Mouse (Mus musculus) hindlimb bud, embryonic 11.5 days (tissue): ENCODE results near the gene Ntrk3.

Experiments
- DNase-seq: peaks from one replicate; pipeline ENCODE4 v3.0.0-alpha.2; 2012; ENCODE audit warnings: low read depth, low spot score; ENCODE audit errors: extremely low spot score

Ntrk3 gene

DNA sequence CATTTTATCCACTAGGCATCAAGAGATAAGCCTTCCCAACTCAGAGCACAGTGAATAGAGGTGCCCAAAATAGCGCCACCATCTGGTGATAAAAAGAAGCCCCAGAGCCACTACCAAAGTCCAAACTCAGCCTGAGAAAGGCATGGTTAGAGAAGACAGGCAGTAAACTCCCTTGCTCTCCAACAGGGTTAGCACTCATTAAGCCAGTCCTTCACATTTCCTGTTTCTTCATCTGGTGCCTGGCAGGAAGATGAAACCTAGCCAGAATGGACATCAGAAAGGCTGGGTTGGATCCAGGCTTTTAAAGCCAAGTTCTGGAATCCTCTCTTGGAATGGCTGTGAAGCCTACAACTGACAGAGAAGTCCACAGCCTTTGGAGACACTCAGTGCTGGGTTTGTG lies 355.7 kb downstream of the Ntrk3 start:
- no peak for DNase-seq

DNA sequence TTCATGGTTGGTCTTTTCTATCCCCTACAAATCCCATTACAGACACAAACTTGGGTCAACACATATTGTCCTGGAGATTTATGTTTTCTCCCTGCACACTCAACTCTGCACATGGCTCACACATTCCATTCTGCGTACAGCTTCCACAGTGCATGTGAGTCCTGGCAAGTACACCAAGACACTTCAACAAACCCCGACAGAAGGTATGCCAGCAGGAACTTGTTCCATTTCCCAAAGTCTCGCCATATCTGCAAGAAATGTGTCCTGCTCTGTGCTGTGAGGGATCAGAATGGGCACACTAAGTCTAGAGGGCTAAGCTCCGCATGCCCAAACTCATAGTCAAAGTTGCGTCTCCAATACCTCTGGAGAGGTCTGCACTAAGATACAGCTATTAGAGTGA lies 358.0 kb downstream of the Ntrk3 start:
- no peak for DNase-seq

DNA sequence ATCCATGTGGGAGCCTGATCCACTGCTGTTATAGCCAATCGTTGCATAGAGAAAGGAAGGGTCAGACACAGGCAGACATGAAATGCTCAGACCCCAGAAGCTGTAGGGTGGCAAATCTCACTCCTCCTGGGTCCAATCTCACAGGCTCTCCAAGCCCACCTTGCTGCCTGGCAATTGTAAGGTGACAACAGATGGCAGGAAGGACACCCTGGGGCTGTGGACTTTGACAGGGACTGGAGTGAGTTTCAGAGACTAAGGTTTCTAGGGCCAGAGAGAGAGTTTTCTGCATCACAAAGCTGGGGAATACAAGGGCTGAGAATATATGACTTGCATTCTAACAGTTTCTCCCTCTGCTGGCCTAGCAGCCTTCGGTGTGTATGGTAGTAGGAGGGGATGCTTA lies 359.5 kb downstream of the Ntrk3 start:
- no peak for DNase-seq

DNA sequence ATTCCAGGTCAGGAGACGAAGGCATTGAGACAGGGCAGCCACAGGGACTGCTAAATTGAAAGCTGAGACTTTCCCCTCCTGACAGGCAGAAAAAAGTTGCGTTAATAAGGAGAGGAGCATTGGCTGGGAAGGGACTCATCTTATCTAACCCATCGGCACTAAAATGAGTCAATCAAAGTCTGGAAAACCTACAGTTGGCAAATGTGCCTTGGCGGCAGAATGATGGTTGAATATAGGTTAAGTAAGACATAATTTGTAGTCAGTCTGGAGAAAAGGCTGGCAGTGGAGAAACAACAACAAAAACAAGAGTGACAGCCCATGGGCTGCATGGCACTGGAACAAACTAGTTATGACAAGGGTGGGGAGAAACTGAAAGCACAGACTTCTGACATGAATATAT lies 360.9 kb downstream of the Ntrk3 start:
- no peak for DNase-seq

DNA sequence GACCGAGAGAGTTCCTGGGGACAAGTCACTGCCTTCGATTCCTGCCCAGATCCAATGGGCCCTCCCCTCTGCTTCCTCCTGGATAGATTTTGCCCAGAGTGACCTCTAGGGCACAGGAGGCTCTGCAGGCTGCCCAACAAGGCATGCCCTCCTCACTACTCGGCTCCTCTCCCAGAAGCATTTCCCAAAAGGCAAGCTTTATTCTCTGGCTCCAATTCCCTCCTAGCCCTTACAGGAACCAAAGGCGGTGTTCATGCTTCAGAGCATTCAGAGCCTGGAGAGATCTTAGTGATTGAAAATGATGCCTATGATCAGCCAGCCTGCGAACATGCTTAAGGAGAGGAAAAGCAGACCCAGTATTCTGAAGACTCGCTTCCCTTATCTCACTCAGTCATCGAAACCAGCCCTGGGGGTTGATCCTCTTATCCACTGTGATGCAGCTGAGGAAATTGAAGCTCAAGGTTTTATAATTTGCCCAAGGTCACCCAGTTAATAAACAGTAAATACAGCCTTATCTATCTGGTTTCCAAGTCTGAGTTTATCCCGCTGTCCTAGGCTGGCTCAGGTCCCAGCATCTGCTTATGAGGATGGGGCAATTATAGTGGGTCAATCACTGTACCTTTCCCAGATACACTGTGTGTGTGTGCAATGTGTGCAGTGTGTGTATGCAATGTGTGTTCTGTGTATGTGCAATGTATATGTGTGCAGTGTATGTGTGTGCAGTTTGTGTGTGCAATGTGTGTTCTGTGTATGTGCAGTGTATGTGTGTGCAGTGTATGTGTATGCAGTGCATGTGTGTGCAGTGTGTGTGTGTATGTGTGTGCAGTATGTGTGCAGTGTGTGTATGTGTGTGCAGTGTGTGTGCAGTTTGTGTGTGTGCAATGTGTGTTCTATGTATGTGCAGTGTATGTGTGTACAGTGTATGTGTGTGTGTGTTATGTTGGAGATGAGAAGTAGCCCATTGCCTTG lies 376.2 kb downstream of the Ntrk3 start:
- no peak for DNase-seq

DNA sequence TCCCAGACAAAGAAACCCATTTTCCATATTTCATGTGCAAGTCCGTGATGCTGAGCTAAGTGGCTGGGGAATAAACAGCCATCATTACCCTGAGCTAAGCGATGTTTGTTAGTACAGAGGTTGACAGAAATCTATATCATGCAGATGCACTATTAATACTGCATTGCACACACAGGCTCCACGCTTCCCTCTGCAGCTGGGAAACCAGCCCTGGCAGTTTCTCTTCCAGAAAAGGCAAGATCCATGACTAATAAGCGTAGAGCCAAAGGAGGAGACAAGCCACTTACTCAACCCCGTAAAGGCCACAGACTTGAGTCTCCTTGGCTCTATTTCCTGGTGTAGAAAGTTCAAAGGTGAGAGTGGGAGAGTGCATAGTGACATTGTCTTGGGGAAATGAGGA lies 390.3 kb downstream of the Ntrk3 start:
- DNase-seq, result no peak

DNA sequence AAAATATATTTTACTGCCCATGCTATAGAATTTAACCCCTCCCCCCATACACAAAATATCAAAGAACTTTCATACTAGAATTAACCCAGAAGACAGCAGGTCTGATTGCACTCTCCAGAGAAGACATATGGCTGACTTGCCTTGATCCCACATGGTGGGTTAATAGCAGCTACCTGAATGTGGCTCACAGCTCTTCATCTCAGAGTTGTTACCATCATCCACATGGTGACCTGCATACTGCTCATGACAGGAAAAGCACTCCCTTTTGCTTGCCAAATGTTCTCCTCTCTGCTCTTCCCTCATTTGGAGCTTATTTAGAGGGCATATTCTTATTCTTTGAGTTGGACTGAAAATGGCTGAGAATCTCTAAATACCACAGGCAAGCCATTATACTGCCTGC lies 404.4 kb downstream of the Ntrk3 start:
- DNase-seq, result no peak

DNA sequence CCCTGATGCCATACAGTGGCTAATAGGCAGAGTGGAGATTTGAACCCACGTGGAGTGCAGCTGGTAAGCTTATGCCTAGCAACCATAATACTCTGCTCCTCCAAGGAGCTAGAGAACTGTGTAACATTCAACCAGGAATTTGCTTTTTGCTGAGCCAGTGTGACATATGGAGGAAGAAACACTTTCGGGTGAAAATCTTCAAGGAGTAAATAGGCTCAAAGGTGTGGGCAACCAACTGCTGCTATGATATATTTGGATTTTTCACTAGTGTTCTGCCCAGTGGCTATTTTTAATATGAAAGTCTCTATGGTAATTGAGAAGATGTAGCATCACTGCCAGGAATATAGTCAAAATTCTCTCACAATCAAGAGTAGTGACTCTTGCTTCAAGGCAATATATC lies 409.5 kb downstream of the Ntrk3 start:
- no peak for DNase-seq

DNA sequence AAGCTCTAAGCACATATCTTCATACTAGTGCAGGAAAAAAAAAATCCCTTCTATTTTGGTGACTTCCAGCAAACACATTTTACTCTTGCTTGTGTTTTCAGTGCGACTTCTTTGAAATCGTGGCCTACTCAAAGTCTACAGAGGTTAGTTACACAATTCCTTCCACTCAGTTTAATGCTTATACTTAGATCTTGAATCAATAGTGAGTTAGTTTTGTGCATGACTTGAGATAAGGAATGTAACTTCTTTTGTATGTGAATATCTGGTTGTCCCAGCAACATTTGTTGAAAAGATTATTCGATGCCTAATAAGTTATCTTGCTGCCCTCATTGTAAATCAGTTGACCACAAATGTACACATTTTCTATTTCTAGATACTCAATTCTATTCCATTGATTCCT lies 411.6 kb downstream of the Ntrk3 start:
- DNase-seq, result no peak

DNA sequence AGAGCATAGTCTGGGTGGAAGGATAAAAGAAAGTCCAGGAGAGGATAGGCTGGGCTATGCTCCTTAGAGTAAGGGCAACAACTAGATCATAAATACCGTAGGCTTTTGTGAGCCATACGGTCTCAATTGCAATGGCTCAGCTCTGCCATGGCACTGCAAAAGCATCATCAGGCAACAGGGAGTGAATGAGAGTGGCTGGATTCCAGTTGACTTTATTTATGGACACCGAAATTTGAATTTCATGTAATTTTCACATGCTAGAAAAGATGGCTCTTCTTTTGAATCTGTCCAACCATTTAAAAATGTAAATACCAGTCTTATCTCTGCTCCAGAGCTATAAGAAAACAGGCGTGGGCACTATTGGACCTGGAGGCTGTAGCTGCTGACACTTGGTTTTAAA lies 419.2 kb downstream of the Ntrk3 start:
- DNase-seq, result no peak

DNA sequence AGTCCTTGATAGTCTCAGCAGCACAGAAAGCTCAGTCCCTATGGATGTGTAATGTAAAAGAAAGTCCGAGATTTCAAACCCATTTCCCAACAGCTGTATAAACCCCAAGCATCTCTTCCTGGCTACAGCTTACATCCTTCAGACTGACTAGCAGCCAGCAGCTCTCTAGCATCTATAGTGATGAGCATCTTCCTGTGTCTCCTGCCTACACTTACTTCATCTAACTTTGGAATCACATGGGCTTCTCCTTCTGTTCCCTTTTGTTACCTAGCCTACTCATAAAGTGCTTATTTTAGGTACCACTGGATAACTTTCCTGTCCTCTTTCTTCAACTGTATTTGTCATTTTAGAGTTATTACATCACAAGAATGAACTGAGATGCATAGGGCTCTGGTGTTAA lies 432.0 kb downstream of the Ntrk3 start:
- no peak for DNase-seq

DNA sequence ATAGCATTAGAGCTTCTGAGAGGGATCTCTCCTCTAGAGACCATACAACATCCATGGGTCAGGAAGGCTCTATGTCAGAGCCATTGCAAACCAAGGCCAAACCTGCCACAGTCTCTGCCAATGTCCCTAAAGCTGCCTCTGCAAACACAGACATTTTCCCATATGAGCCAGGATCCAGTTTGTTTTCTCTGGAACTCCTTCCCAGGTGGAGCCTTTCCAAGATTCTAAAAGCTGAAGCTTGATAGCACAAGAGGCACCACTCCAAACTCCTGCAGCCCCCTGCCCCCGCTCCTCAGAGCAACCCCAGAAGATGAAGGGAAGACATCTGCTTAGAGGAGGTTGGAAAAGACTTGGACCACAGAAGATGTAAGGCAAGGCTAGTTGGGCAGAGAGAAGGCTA lies 432.8 kb downstream of the Ntrk3 start:
- no peak for DNase-seq

DNA sequence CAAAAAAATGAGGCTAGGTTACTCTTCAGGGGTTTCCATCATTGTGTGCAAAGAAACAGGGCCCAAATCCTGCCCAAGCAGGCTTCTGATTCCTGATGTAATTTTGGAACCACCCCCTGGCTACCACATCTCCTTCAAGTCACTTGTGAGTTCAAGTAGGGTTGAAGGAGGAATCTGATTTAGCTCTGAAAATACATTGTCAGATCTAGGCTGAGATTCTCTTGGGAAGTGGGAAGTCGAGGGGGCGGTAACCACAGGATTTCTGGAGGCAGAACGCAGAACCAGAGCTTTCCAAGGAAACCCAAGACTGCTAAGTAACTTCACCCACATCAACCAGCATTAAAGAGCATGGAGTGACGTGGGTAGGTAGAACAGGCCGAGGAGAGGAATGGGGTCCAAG lies 440.5 kb downstream of the Ntrk3 start:
- no peak for DNase-seq

DNA sequence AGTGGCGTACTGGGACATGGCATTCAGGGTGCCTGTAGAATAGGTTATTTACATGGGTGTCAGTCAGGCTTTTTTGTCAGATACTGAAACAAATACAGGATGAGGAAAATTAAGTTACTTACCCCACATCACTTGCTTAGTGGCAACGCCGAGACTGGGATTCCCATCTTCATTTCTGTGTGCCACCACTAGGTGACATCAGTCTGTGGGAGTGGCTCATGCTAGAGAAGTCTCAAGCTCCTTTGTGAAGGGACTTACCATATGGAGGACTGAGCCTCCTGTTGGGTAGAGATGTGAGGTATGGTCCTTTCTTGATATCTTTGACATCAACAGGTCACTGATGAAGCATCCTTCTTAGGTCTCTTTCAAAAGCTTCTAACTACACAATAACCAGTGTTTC lies 443.5 kb downstream of the Ntrk3 start:
- DNase-seq, result no peak

DNA sequence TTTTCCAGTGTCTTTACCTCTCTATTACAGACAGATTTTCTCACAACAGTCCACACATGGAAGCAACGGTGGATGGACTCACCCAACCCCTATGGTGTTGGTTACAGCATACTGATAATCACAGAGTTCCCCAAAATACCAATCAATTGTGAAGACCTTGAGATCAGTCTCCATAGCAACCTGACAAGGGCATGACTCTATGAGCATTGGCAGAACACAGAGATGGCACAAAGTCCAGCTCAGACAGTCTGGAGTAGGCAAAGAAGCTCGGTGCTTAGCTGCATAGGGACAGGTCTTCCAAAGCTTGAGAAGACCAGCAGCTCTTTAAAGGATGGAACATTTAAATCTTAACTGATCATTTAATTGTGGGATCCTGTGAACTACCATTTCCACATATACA lies 447.6 kb downstream of the Ntrk3 start:
- DNase-seq, result no peak

DNA sequence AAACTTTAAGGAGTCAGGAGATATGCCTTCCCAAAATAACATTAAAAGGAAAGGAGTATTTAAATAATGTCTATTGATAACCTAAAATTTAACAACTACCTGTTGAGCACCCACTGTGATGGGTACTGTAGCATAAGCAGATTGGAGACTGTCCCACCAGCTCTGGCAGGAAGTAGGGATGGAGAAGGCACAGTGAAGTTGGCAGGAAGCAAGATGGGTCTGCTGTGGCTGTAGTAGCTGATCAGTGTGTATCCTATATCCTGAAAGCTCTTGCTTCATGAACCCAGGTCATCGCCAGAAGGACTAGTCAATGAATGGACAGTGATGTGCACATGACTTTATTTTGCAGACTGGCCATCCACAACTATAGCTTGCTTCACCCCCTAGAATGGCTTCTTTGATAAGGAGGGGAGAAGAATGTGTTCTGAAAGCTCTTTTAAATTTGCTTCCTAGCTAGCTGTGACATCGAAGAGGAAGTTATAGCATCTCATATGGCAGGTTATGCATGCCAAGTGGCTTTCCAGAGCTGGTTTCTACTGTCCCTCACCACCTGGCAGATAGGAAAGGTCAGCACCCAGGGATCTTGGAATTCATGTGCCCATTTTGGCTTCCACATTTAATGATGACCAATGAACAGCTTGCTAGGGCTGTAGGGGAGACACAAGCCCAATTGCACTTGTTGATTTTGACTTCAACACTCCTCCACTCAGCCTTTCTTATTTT lies 451.1 kb downstream of the Ntrk3 start:
- DNase-seq, result no peak

DNA sequence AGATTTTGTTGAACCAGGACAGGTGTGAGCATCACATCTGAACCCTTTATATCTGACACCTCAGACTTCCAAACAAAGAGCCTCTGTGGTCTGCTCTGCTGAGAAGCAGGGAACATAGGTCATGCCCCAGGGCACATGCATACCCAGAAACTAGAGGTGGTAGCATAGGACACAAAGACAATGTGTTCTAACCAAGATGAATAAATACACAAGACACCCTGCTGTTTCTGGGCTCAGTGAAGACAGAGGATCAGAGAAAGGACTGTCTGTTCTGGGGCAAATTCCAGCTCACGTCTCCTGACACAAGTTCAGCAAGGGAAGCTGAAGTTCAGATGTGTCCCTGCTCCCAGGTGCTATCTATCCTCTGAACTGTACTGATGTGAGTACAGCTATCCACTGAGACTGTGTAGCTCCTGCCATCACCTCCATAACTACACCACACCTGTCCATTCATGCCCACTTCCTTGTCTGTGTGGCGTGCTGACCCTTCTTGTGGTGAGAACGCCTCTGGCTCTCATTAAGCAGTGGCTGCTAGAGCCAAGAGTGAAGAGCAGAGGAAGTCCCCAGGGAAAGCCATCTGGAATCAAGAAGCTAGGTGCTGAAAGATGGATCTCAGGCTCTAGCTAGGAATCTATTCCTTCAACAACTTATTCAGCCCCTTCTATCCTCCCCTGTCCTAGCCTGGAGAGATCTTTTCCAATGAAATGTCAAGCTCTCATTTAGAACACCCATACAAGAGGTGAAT lies 468.1 kb downstream of the Ntrk3 start:
- no peak for DNase-seq

DNA sequence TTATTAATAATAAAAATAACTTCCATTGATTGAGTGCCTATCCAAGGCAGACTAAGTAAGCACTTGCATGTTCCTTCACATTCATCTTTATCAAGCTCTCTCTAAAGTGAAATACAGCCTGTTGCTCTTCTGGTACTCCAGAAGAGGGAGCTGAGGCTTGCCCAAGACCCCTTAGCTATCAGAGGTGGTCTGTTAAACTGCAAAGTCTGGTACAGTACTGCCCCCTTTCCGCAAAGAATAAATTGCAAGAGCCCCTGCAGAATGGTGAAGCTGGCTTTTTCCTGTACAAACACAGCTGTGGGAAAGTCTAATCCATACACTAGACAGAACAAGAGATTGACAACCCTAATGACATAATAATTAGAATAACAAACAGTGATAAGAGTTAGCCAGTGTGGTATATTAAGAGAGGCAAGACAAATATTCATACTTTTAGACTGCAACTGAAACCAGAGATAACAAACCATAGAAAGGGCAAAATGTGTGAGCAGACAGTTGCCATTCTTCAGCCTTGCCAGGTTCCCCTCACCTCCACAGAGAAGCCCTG lies 470.3 kb downstream of the Ntrk3 start:
- DNase-seq, result peak; percentile 26

DNA sequence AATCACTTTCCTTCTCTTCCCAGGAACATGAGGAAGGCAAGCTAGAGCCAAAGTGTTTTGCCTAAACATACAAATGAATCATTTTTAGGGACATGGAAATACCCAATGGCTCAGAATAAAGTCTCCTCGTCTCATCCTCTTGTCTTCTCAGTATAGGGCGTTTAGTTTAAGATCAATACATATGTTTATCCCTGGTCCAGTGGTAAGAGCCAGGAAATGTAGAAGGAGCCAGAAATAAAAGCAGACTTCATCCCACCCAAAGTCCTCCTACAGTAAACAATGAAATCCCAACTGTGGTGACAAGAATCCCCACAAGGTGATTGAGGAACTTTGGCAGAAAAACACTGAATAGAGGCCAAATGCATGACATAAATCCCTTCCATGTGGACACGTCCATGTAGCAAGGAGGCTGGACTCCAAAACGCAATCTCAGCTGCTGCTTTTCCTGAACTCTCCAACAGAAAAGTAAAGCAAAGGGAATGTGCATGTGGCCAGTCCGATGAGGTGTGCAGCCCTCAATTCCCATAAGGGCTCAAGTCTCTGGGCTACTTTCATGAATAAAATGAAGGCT lies 473.3 kb downstream of the Ntrk3 start:
- DNase-seq, result no peak

DNA sequence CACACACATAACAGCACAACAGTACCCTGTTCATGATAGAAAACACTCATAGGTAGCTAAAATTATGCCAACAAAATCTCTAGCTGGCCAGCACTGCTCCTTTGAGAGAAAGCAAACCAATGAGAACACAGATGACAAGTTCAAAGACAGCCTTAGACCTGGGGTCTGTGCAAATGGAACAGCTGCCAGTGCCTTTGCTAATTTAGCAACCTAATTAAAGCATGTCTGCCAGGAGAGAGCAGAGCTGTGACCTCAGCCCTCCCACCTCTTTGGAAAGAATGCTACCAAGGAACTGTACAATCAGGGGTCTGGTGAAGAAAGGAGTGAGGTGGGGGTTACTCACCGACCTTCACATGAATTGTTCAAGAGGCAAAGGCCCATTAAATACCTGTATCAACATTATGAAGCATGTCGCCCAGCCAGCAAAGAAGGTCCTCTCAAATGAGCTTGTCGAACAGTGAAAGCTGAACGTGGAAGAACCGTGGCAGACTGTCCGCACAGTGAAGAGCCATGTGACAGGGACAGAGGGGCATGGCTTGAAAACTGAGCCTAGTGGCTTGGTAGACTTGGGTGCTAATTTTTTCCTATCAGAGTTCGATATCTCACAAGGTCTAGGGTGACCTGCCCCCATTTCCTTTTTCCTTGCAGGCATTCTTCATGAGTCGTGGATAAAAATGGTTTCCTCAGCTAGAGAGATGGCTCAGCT lies 476.2 kb downstream of the Ntrk3 start:
- DNase-seq, result no peak
